ENCODE assay signal across 13 mouse cellular contexts in the genomic region with DNA sequence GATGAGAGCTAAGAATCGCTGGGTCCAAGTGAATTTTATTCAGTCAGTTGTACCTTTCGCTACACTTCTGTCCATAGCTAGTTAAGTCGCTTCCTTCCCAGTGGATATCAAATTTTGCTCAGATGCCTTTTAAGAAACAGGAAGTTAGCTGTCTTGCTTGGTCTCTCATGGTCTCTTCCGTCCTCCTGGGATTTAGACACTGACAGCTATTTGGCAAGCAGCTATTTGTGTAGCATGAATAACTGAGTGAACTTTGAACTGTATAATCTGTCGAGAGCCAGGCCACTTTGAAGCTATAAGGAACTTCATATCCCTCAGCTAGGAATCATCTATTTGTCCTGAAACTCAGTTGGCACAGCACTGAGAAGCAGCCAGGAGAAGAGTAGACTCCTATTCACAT.
DNase-seq lines count a peak whose midpoint lies in the region; ATAC-seq lines count a peak whose summit lies in the region.
"Had no signal": no experiment of that assay in that cellular context is flagged by ENCODE, and none has a peak within 500 bp of the region (broad histone marks: within the 10 kb centered on the region; RNA-seq: fewer than 3 reads in every experiment).

No protein-coding gene starts in this region.

- H3K27me3 ChIP-seq in kidney, embryonic 15.5 days = no peaks in the 10 kb centered on the region
- H3K27me3 ChIP-seq in midbrain, embryonic 11.5 days (ENCODE audit: control insufficient read depth, insufficient read depth, low read length) = no peaks in the 10 kb centered on the region
- H3K27me3 ChIP-seq in midbrain, embryonic 16.5 days (ENCODE audit: control insufficient read depth, insufficient read depth, low read depth, low read length) = no peaks in the 10 kb centered on the region
- no peaks in the 10 kb centered on the region for H3K27me3 ChIP-seq in forebrain, embryonic 10.5 days (ENCODE audit: poor library complexity, severe bottlenecking)
- H3K27me3 ChIP-seq: limb, embryonic 15.5 days had no signal

- no peak overlapping the region for H3K4me2 ChIP-seq in kidney, embryonic 15.5 days
- no peak overlapping the region for H3K4me2 ChIP-seq in midbrain, embryonic 11.5 days
- H3K4me2 ChIP-seq in midbrain, embryonic 16.5 days (ENCODE audit: low read length) = no peak overlapping the region
- H3K4me2 ChIP-seq: hindbrain, embryonic 13.5 days; limb, embryonic 15.5 days had no signal

- H3K9ac ChIP-seq in kidney, embryonic 15.5 days = no peak overlapping the region
- H3K9ac ChIP-seq in midbrain, embryonic 11.5 days (ENCODE audit: low read length) = no peak overlapping the region
- H3K9ac ChIP-seq in midbrain, embryonic 16.5 days (ENCODE audit: low read depth, low read length) = no peak overlapping the region
- H3K9ac ChIP-seq: hindbrain, embryonic 13.5 days; limb, embryonic 15.5 days had no signal

- H3K4me1 ChIP-seq in kidney, embryonic 15.5 days = peaks cover 28% of the 10 kb centered on the region
- H3K4me1 ChIP-seq in midbrain, embryonic 11.5 days (ENCODE audit: control insufficient read depth, insufficient read depth, low read length) = peaks cover 3% of the 10 kb centered on the region
- peaks cover 2% of the 10 kb centered on the region; the same call in 1 of the 2 replicates for H3K4me1 ChIP-seq in midbrain, embryonic 16.5 days (ENCODE audit: control insufficient read depth, insufficient read depth, low read length)
- peaks cover 25% of the 10 kb centered on the region for H3K4me1 ChIP-seq in forebrain, embryonic 10.5 days

- H3K27ac ChIP-seq in kidney, embryonic 15.5 days = peak overlapping the region; percentile 59; the same call in 1 of the 2 replicates
- no peak overlapping the region for H3K27ac ChIP-seq in midbrain, embryonic 11.5 days (ENCODE audit: low read depth, low read length)
- H3K27ac ChIP-seq in midbrain, embryonic 16.5 days (ENCODE audit: low read length) = no peak overlapping the region
- no peak overlapping the region for H3K27ac ChIP-seq in forebrain, embryonic 10.5 days
- H3K27ac ChIP-seq: hindbrain, embryonic 13.5 days; limb, embryonic 15.5 days had no signal

- H3K9me3 ChIP-seq in kidney, embryonic 15.5 days (replicated peaks) = no peaks in the 10 kb centered on the region
- H3K9me3 ChIP-seq in midbrain, embryonic 11.5 days (ENCODE audit: control insufficient read depth, low read length) = no peaks in the 10 kb centered on the region
- H3K9me3 ChIP-seq in midbrain, embryonic 16.5 days (replicated peaks; ENCODE audit: control insufficient read depth, low read length, poor library complexity, severe bottlenecking) = no peaks in the 10 kb centered on the region
- no peaks in the 10 kb centered on the region for H3K9me3 ChIP-seq in forebrain, embryonic 10.5 days
- H3K9me3 ChIP-seq: hindbrain, embryonic 13.5 days; limb, embryonic 15.5 days had no signal

- WGBS in kidney, embryonic 15.5 days = 54% methylated on average over 5 of the region's 5 CpGs
- 75% methylated on average over 5 of the region's 5 CpGs for WGBS in midbrain, embryonic 11.5 days
- WGBS in midbrain, embryonic 16.5 days = 64% methylated on average over 5 of the region's 5 CpGs
- 86% methylated on average over 5 of the region's 5 CpGs for WGBS in forebrain, embryonic 10.5 days

- no peaks in the 10 kb centered on the region for H3K36me3 ChIP-seq in kidney, embryonic 15.5 days
- H3K36me3 ChIP-seq in midbrain, embryonic 11.5 days (ENCODE audit: control insufficient read depth, insufficient read depth, low read length) = no peaks in the 10 kb centered on the region
- no peaks in the 10 kb centered on the region for H3K36me3 ChIP-seq in midbrain, embryonic 16.5 days (ENCODE audit: control insufficient read depth, insufficient read depth, low read length)
- no peaks in the 10 kb centered on the region for H3K36me3 ChIP-seq in forebrain, embryonic 10.5 days (replicated peaks)
- H3K36me3 ChIP-seq: hindbrain, embryonic 13.5 days; limb, embryonic 15.5 days had no signal

- ATAC-seq in kidney, embryonic 15.5 days (replicated peaks; ENCODE audit: low FRiP score) = no peak
- no peak for ATAC-seq in midbrain, embryonic 11.5 days (ENCODE audit: low FRiP score)
- no peak for ATAC-seq in midbrain, embryonic 16.5 days

- no peak for DNase-seq in kidney, adult 11 months
- DNase-seq in midbrain, embryonic 11.5 days (ENCODE audit: low spot score, missing footprints) = peak; percentile 72
- DNase-seq in adipocyte (ENCODE audit: low spot score) = peak; percentile 5
- peak; percentile 11 to 20 for DNase-seq in kidney, postnatal 36 days
- no peak for DNase-seq in right cerebral cortex, postnatal 10 days (ENCODE audit: low spot score in 2 of 2)
- no peak for DNase-seq in forebrain, embryonic 10.5 days (ENCODE audit: extremely low spot score, low spot score)
- DNase-seq: adrenal gland, postnatal 36 days; cerebellum, adult 11-12 months; embryo, embryonic 11 days had no signal

- no peak overlapping the region for H3K4me3 ChIP-seq in kidney, embryonic 15.5 days (replicated peaks)
- H3K4me3 ChIP-seq in midbrain, embryonic 11.5 days (ENCODE audit: low read depth, low read length) = no peak overlapping the region
- H3K4me3 ChIP-seq in midbrain, embryonic 16.5 days (ENCODE audit: low read depth, low read length) = no peak overlapping the region
- H3K4me3 ChIP-seq in forebrain, embryonic 10.5 days = no peak overlapping the region
- H3K4me3 ChIP-seq: hindbrain, embryonic 13.5 days; limb, embryonic 15.5 days had no signal

Comparison
In these comparisons a context has a peak if more than half of its experiments do, and no peak if none do; other contexts are left out.
1. DNase-seq: peak in midbrain, embryonic 11.5 days (single experiment), adipocyte (single experiment) and kidney, postnatal 36 days (2 of 2); none in kidney, adult 11 months (single experiment), right cerebral cortex, postnatal 10 days (0 of 2) and forebrain, embryonic 10.5 days (single experiment).